Mouse (Mus musculus) CH12.LX (cell line): ENCODE measurements around the gene Rexo1. TPM values are rescaled to one million over a fixed set of nuclear protein-coding genes. Genes with fewer than 3 reads are reported as not detected.

Source experiments
- DNase-seq: peaks from one replicate; pipeline ENCODE4 v3.0.0-alpha.2; 2013; ENCODE audit errors: extremely low read depth
- H3K27ac ChIP-seq: 2 replicates; pipeline ENCODE4 v1.5.1; 2012; ENCODE audit warnings: low read depth, mild to moderate bottlenecking, control low read depth, moderate library complexity; ENCODE audit not compliant: insufficient read depth
- H3K27me3 ChIP-seq: replicated peaks from 2 replicates; pipeline ENCODE3; 2012; ENCODE audit warnings: inconsistent platforms
- H3K36me3 ChIP-seq, 2 experiments: replicated peaks in 1 of 2; 2 replicates each; pipeline versions ENCODE3 to v1.6.1; 2012; ENCODE audit warnings: inconsistent platforms in 1 of 2, low read length in 1 of 2, mild to moderate bottlenecking in 1 of 2, mixed read lengths in 1 of 2, moderate library complexity in 1 of 2; ENCODE audit not compliant: control insufficient read depth in 1 of 2, insufficient read depth in 1 of 2
- H3K4me1 ChIP-seq, 2 experiments: 2 replicates each; pipeline ENCODE4 v1.6.1; 2012; ENCODE audit warnings: inconsistent platforms in 1 of 2, moderate library complexity in 1 of 2; ENCODE audit not compliant: insufficient read depth in 2 of 2, control insufficient read depth in 1 of 2
- H3K4me2 ChIP-seq: 2 replicates; pipeline ENCODE4 v1.6.1; 2012; ENCODE audit warnings: low read depth, mild to moderate bottlenecking, control low read depth; ENCODE audit not compliant: poor library complexity, insufficient read depth, severe bottlenecking
- H3K4me3 ChIP-seq, 3 experiments: fragments of 150-350 bp in 1 of 3; sonication (generic) in 1 of 3; replicated peaks in 1 of 3; 2 replicates each; pipeline versions ENCODE3 to v1.5.1; 2011 to 2012; ENCODE audit warnings: low read depth in 2 of 3, low read length in 2 of 3, mild to moderate bottlenecking in 2 of 3, moderate library complexity in 2 of 3, control low read depth in 1 of 3, improper control_type of control experiment in 1 of 3, inconsistent platforms in 1 of 3, mixed read lengths in 1 of 3; ENCODE audit not compliant: poor library complexity in 1 of 3
- H3K79me2 ChIP-seq: replicated peaks from 2 replicates; pipeline ENCODE4 v1.6.1; 2012; ENCODE audit warnings: mild to moderate bottlenecking, moderate library complexity; ENCODE audit not compliant: control insufficient read depth, poor library complexity, insufficient read depth, severe bottlenecking; ENCODE audit errors: extremely low read depth
- H3K9ac ChIP-seq: 2 replicates; pipeline ENCODE4 v1.6.1; 2012; ENCODE audit warnings: low read depth, mild to moderate bottlenecking, control low read depth, moderate library complexity; ENCODE audit not compliant: insufficient read depth
- H3K9me3 ChIP-seq: replicated peaks from 2 replicates; pipeline ENCODE3; 2012; ENCODE audit warnings: low read length, inconsistent platforms, mixed read lengths
- CHD1 ChIP-seq: IDR thresholded peaks from 2 replicates; pipeline ENCODE4 v1.6.1; 2012; ENCODE audit warnings: low read depth, low read length, improper control_type of control experiment, inconsistent platforms
- CHD2 ChIP-seq: IDR thresholded peaks from 2 replicates; pipeline ENCODE4 v1.6.1; 2011; ENCODE audit warnings: low read length, improper control_type of control experiment
- E2F4 ChIP-seq: IDR thresholded peaks from 2 replicates; pipeline ENCODE4 v1.6.1; 2011; ENCODE audit warnings: low read depth, low read length, improper control_type of control experiment; ENCODE audit not compliant: insufficient replicate concordance
- EP300 ChIP-seq: IDR thresholded peaks from 2 replicates; pipeline ENCODE4 v1.6.1; 2011; ENCODE audit warnings: low read length, improper control_type of control experiment
- ETS1 ChIP-seq: conservative IDR thresholded peaks from 2 replicates; pipeline ENCODE4 v1.6.1; 2012; ENCODE audit warnings: low read depth, mild to moderate bottlenecking, inconsistent platforms, low read length, improper control_type of control experiment, moderate library complexity
- IRF4 ChIP-seq: IDR thresholded peaks from 2 replicates; pipeline ENCODE4 v1.6.1; 2014; ENCODE audit warnings: low read depth, mild to moderate bottlenecking, inconsistent platforms, low read length, improper control_type of control experiment
- JUN ChIP-seq: IDR thresholded peaks from 2 replicates; pipeline ENCODE4 v1.6.1; 2011; ENCODE audit warnings: low read depth, mild to moderate bottlenecking, low read length, improper control_type of control experiment, moderate library complexity; ENCODE audit not compliant: insufficient read depth
- JUND ChIP-seq: conservative IDR thresholded peaks from 2 replicates; pipeline ENCODE4 v1.6.1; 2011; ENCODE audit warnings: low read depth, low read length, improper control_type of control experiment
- KAT2A ChIP-seq: IDR thresholded peaks from 2 replicates; pipeline ENCODE4 v1.6.1; 2012; ENCODE audit warnings: low read length, improper control_type of control experiment, inconsistent platforms; ENCODE audit not compliant: insufficient replicate concordance
- MAFK ChIP-seq: IDR thresholded peaks from 2 replicates; pipeline ENCODE4 v1.6.1; 2011; ENCODE audit warnings: low read length, improper control_type of control experiment; ENCODE audit not compliant: insufficient replicate concordance
- MXI1 ChIP-seq: IDR thresholded peaks from 2 replicates; pipeline ENCODE4 v1.6.1; 2011; ENCODE audit warnings: mild to moderate bottlenecking, low read depth, low read length, improper control_type of control experiment
- MYC ChIP-seq: IDR thresholded peaks from 2 replicates; pipeline ENCODE4 v1.6.1; 2011; ENCODE audit warnings: low read depth, mild to moderate bottlenecking, improper control_type of control experiment, low read length
- NELFE ChIP-seq: IDR thresholded peaks from 2 replicates; pipeline ENCODE4 v1.6.1; 2011; ENCODE audit warnings: low read depth, low read length, improper control_type of control experiment
- POLR2A ChIP-seq: IDR thresholded peaks from 2 replicates; pipeline ENCODE4 v1.6.1; 2011; ENCODE audit warnings: low read depth, mild to moderate bottlenecking, improper control_type of control experiment, low read length
- POLR2AphosphoS2 ChIP-seq: IDR thresholded peaks from 2 replicates; pipeline ENCODE4 v1.6.1; 2011; ENCODE audit warnings: low read depth, low read length, improper control_type of control experiment
- RAD21 ChIP-seq: IDR thresholded peaks from 2 replicates; pipeline ENCODE4 v1.6.1; 2011; ENCODE audit warnings: low read depth, mild to moderate bottlenecking, low read length, improper control_type of control experiment, moderate library complexity
- TCF12 ChIP-seq: IDR thresholded peaks from 2 replicates; pipeline ENCODE4 v1.6.1; 2014; ENCODE audit warnings: low read depth, mild to moderate bottlenecking, inconsistent platforms, low read length, improper control_type of control experiment
- UBTF ChIP-seq: IDR thresholded peaks from 2 replicates; pipeline ENCODE4 v1.6.1; 2012; ENCODE audit warnings: low read depth, mild to moderate bottlenecking, inconsistent platforms, low read length, improper control_type of control experiment, moderate library complexity
- ZKSCAN1 ChIP-seq: IDR thresholded peaks from 2 replicates; pipeline ENCODE4 v1.6.1; 2012; ENCODE audit warnings: low read depth, inconsistent platforms, low read length, improper control_type of control experiment, borderline replicate concordance
- ZNF384 ChIP-seq: IDR thresholded peaks from 2 replicates; pipeline ENCODE4 v1.6.1; 2012; ENCODE audit warnings: low read depth, low read length, improper control_type of control experiment, inconsistent platforms
- dilution Hi-C: fragments of 300-500 bp; cut with MboI; formaldehyde crosslinking; loops from 2 replicates; pipeline ENCODE4 v1.14.3; 2020; ENCODE audit warnings: low sequenced_read_pairs; ENCODE audit not compliant: extremely low pct_unique_long_range_greater_than_20kb, extremely low pct_ligation_motif_present
- in situ Hi-C: fragments of 300-500 bp; cut with MboI; formaldehyde crosslinking; loops from 3 replicates; pipeline ENCODE4 v1.14.3; 2019; ENCODE audit warnings: low sequenced_read_pairs, low pct_ligation_motif_present, low pct_unique_long_range_greater_than_20kb, mixed read lengths
- polyA plus RNA-seq: library from polyadenylated mRNA; unstranded; fragments of >175 nt; gene quantifications from 2 replicates; pipeline ENCODE4 v1.2.1, GENCODE M21; 2012; ENCODE audit warnings: low read depth; ENCODE audit not compliant: insufficient read length
- total RNA-seq, 2 experiments: library from RNA; depleted of rRNA; stranded (reverse); fragments of 300-350 nt in 1 of 2; fragments of >200 nt in 1 of 2; gene quantifications; 2 replicates each; pipeline ENCODE4 v1.2.3; 2012 to 2014

Gene Rexo1
- total and polyA plus RNA-seq, 3 experiments = 7.0 to 41.9 (median 17.7) TPM

- Histone ChIP-seq H3K36me3 (no peaks in the 10 kb centered on the region), H3K79me2 (no peaks in the 10 kb centered on the region), H3K27ac (no peak overlapping the region), H3K9ac (no peak overlapping the region), H3K27me3 (peaks cover 87% of the 10 kb centered on the region)
- in situ Hi-C loops = no loop called here
- dilution Hi-C loops = no loop called here
- TF ChIP-seq POLR2A (no peak), EP300 (no peak), CHD1 (no peak)
- TF ChIP-seq, all 38 proteins: peak for 0
- Histone ChIP-seq H3K4me2 (no peak overlapping the region), H3K4me3 (no peak overlapping the region), H3K9me3 (peaks cover 18% of the 10 kb centered on the region), H3K4me1 (peaks cover 0 to 4% of the 10 kb centered on the region in 2 experiments; a peak in 1 of 4 replicates)
- no peak for DNase-seq
Measured at GRCm38 (mm10) chr10:80496421-80496820, 64.9 kb downstream of the Rexo1 start.

GRCm38 (mm10) chr10:80495901-80496300 is 65.5 kb downstream of the Rexo1 start:
- Histone ChIP-seq H3K27me3 (peaks cover 89% of the 10 kb centered on the region), H3K4me2 (no peak overlapping the region), H3K27ac (no peak overlapping the region), H3K9ac (no peak overlapping the region), H3K9me3 (peaks cover 19% of the 10 kb centered on the region), H3K4me3 (no peak overlapping the region), H3K4me1 (peaks cover 0 to 4% of the 10 kb centered on the region in 2 experiments; a peak in 1 of 4 replicates)
- dilution Hi-C loops = no loop called here
- DNase-seq = no peak
- TF ChIP-seq MYC = no peak
- no peak for TF ChIP-seq POLR2AphosphoS2
- no peak for TF ChIP-seq MXI1
- TF ChIP-seq ZKSCAN1 = no peak
- TF ChIP-seq NELFE = no peak
- no peak for TF ChIP-seq KAT2A
- no peak for TF ChIP-seq UBTF
- no peak for TF ChIP-seq JUND
- no peak for TF ChIP-seq MAFK
- no peak for TF ChIP-seq CHD1
- no peak for TF ChIP-seq RAD21
- TF ChIP-seq ETS1 = no peak
- TF ChIP-seq, all 38 proteins: peak for 0
- in situ Hi-C loops = no loop called here
- Histone ChIP-seq H3K79me2 (no peaks in the 10 kb centered on the region), H3K36me3 (no peaks in the 10 kb centered on the region)

- H3K79me2 ChIP-seq = no peaks in the 10 kb centered on the region
- dilution Hi-C loops = no loop called here
- no peak within 1 kb of the TSS for H3K4me3 ChIP-seq
- no peak for DNase-seq
- no peak within 1 kb of the TSS for H3K9ac ChIP-seq
- H3K27ac ChIP-seq = no peak within 1 kb of the TSS
- in situ Hi-C loops = no loop called here
- H3K4me1 ChIP-seq = peaks cover 0 to 4% of the 10 kb centered on the region in 2 experiments; a peak in 1 of 4 replicates
- H3K9me3 ChIP-seq = peaks cover 19% of the 10 kb centered on the region
- H3K36me3 ChIP-seq = no peaks in the 10 kb centered on the region
- H3K4me2 ChIP-seq = no peak within 1 kb of the TSS
- H3K27me3 ChIP-seq = peaks cover 89% of the 10 kb centered on the region
- no peak for TF ChIP-seq CHD2
- no peak for TF ChIP-seq IRF4
- TF ChIP-seq ZNF384 = no peak
- no peak for TF ChIP-seq E2F4
- no peak for TF ChIP-seq JUN
- TF ChIP-seq TCF12 = no peak
- no peak for TF ChIP-seq RAD21
- no peak for TF ChIP-seq POLR2AphosphoS2
- no peak for TF ChIP-seq NELFE
Measured at GRCm38 (mm10) chr10:80494732-80495131, 66.6 kb downstream of the Rexo1 start, which contains the start of gene Onecut3. Gene Onecut3, plus strand, starts transcription at chr10:80494835.
